Mouse (Mus musculus) forelimb bud, embryonic 11.5 days (tissue): Measurements from ENCODE around the gene Gm9789.
"Not testable (repeated sequence)": the region's sequence is repeated elsewhere in the genome, so short reads cannot be mapped to it uniquely, and the experiment has no call there.

ENCODE experiments used
- DNase-seq: peaks from one replicate; pipeline ENCODE4 v3.0.0-alpha.2; 2012; ENCODE audit warnings: low read depth, low spot score

Gm9789 gene

DNA sequence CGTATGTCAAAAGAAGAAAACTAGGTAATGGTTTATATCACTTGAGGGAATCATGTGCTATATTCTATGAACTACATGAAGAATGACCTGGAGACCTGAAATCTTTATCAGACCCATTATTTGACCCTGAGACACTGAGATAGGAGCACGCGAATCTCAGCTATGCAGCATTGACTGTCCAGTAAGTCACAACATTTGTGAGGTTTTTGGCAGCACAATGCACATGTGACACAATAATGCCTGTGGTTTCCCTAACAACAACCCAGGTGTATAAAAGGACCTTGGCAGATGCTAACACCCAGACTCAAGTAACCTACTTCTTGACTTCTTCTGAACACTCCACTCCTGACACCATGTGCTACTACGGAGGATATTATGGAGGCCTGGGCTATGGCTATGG, at the start of gene Gm9789:
Gene Gm9789, plus strand, starts transcription at position 301 of the 400 bp plus-strand sequence.
- DNase-seq: no peak

DNA sequence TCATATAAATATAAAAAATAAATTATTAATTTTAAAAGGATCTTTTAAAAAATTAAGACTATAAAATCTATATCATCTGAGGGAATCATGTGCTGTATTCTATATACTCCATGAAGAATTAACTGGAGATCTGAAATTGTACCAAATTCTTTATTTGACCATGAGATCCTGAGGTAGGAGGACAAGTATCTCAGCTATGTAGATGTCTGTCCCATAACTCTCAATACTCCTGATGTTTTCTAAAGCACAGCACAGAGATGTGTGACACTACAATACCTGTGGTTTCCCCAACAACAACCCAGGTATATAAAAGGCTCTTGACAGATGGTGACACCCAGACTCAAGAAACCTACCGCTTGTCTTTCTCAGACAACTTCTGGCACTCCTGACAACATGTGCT, 17.2 kb upstream of the Gm9789 start, which contains the start of gene Gm6358:
Gene Gm6358, plus strand, starts transcription at position 301 of the 400 bp plus-strand sequence.
- no peak for DNase-seq

DNA sequence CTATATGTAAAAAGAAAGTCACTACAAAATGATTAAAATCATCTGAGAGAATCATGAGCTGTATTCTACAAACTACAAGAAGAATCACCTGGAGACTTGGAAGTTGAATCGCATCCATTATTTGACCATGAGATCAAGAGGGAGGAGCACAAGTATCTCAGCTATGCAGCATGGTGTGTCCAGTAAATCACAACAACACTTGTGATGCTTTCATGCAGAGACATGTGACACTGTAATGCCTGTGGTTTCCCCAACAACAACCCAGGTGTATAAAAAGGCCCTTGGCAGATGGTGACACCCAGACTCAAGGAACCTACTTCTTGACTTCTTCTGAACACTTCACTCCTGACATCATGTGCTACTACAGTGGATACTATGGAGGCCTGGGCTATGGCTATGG, 7.0 kb upstream of the Gm9789 start, which contains the start of gene Gm10061:
Gene Gm10061, plus strand, starts transcription at position 301 of the 400 bp plus-strand sequence.
- DNase-seq: no peak

DNA sequence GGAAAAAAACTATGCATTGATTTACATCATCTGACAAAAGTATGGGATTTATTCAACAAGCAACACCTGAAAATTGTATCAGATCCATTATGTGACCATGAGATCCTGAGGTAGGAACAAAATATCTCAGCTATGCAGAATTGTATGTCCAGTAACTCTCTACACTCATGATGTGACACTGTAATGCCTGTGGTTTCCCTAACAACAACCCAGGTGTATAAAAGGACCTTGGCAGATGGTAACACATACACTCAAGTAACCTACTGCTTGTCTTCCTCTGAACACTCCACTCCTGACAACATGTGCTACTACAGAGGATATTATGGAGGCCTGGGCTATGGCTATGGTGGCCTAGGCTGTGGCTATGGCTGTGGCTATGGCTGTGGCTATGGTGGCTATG, 11.4 kb downstream of the Gm9789 start, which contains the start of gene Gm7735:
Gene Gm7735, plus strand, starts transcription at position 301 of the 400 bp plus-strand sequence.
- not testable (repeated sequence) for DNase-seq

DNA sequence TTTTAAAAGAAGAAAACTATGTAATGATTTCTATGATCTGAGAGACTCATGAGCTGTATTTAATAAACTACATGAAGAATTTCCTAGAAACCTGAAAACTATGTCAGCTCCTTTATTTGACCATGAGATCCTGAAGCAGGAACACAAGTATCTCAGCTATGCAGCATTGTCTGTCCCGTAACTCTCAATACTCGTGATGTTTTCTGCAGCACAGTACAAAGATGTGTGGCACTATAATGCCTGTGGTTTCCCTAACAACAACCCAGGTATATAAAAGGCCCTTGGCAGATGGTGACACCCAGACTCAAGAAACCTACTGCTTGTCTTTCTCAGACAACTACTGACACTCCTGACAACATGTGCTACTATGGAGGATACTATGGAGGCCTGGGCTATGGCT, 16.7 kb downstream of the Gm9789 start, which contains the start of gene 1110057P08Rik:
Gene 1110057P08Rik, plus strand, starts transcription at position 301 of the 400 bp plus-strand sequence.
- no peak for DNase-seq

DNA sequence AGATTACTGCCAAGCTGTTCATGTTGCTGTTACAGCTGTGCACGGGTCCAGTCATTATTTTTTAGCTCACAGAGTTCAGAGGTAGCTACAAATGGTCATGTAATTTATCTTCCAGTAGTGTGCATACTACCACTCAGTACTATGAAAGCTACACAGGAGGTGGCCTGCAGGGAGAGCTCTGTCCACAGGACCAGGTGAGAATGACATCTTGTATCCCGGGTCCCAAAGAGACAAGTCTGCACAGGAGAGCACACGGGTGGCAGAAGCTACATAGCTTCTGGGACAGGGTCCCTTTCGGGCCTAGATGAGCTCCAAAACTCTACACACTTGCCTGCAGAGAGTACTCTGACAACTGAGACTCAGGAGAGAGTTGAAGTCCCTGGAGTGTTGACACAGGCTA, 30.9 kb downstream of the Gm9789 start:
- DNase-seq: no peak

DNA sequence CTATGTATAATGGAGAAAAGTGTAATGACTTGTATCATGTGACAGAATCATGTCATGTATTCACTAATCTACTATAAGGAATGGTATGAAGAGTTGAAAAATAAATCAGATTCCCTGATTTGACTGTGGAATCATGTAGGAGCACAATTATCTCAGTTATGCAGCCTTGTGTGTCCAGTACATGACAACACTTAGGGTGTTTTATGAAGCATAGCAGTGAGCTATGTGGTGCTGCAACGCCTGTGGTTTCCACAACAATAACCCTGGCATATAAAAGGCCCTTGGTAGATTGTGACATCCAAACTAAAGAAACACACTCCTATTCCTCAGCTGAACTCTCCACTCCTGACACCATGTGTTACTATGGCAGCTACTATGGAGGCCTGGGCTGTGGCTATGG, 47.8 kb downstream of the Gm9789 start, which contains the start of gene Krtap20-2:
Gene Krtap20-2, plus strand, starts transcription at position 301 of the 400 bp plus-strand sequence.
- DNase-seq: no peak
